Mouse (Mus musculus) CD8-positive naive resting alpha-beta T cell, adult 2 months (primary cell): ENCODE measurements around the gene Scamp2.

Source experiments
- DNase-seq, 2 experiments: peaks; one replicate each; pipeline ENCODE4 v3.0.0; 2022; ENCODE audit warnings: low read depth in 2 of 2, low spot score in 2 of 2

Scamp2 gene

GRCm38 (mm10) chr9:57593454-57594173 lies 32.9 kb downstream of the Scamp2 start:
- DNase-seq = no peak

DNA sequence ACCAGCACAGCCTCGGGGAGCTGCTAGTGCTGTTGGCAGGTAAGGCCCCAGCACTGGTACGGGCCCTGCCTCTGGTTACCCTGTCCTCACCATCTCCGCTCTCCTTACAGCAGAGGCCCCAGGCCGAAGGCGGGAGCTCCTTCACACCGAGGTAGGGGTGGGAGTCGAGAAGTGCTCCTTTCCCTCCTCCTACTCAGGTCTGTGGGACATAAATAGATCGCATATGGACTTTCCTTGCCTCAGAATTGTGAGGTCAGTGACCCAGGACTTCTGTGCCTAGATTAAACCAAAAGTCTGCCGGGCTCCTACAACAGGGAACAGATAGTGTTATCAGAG lies 33.4 kb downstream of the Scamp2 start:
- DNase-seq = no peak

- no peak for DNase-seq
Measured at GRCm38 (mm10) chr9:57597265-57597664, 36.5 kb downstream of the Scamp2 start.

DNA sequence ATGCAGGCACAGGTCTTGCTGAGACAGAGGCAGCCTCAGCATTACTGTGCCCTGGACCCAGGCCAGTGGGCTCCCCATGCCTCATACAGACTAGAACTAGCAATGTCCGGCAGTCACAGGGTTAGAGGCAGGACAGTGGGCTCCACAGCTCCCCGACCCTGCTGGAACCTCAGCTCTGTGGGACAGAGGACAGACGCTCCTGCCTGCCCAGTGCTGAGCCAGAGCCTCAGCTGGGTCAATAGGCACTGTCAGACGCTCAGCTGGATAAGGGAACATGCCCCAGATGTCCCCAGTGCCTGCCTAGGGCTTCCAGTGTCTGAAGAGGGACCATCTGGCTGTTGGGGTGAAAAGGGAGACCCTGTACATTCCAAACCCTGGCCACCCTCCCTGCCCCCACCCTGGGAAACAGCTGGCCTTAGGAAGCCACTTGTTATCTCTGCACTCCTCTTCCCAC lies 37.2 kb downstream of the Scamp2 start:
- no peak for DNase-seq

- no peak for DNase-seq
Measured at GRCm38 (mm10) chr9:57598851-57599563, 38.3 kb downstream of the Scamp2 start.

GRCm38 (mm10) chr9:57600620-57601352 lies 40.0 kb downstream of the Scamp2 start:
- DNase-seq = no peak

DNA sequence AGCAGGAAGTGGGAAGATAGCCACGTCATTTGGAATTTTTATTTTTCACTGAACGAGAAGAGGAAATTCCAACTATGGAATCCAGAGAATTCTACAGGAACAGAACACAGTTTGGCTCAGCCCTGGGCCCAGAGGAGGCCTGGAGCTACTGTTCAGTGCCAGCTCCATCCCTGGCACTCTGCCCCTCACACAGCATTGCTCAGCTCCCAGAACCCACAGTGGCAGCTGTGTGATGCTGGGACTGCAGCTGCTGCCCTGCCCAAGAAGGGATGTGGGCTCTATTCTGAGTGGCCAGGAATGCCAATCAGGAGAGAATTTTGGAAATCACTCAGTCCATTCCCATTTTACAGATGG lies 40.6 kb downstream of the Scamp2 start:
- DNase-seq = no peak

- DNase-seq = no peak
Measured at GRCm38 (mm10) chr9:57602098-57602497, 41.4 kb downstream of the Scamp2 start.

GRCm38 (mm10) chr9:57604875-57605274 lies 44.1 kb downstream of the Scamp2 start:
- no peak for DNase-seq

GRCm38 (mm10) chr9:57605503-57605902 lies 44.8 kb downstream of the Scamp2 start:
- DNase-seq = no peak

GRCm38 (mm10) chr9:57606139-57606851 lies 45.6 kb downstream of the Scamp2 start, which contains the start of gene Cplx3:
Gene Cplx3 (minus strand): TSS chr9:57606281.
- DNase-seq = peak in 1 of 2 experiments; percentile 14

GRCm38 (mm10) chr9:57609803-57610202 lies 49.1 kb downstream of the Scamp2 start:
- DNase-seq = no peak

GRCm38 (mm10) chr9:57610359-57610826 lies 49.6 kb downstream of the Scamp2 start:
- DNase-seq = no peak

GRCm38 (mm10) chr9:57612587-57612986 lies 51.8 kb downstream of the Scamp2 start:
- DNase-seq = no peak

GRCm38 (mm10) chr9:57613975-57614374 lies 53.2 kb downstream of the Scamp2 start:
- no peak for DNase-seq

- no peak for DNase-seq
Measured at GRCm38 (mm10) chr9:57614786-57615185, 54.0 kb downstream of the Scamp2 start.

GRCm38 (mm10) chr9:57617556-57618169 lies 56.9 kb downstream of the Scamp2 start:
- DNase-seq = no peak

DNA sequence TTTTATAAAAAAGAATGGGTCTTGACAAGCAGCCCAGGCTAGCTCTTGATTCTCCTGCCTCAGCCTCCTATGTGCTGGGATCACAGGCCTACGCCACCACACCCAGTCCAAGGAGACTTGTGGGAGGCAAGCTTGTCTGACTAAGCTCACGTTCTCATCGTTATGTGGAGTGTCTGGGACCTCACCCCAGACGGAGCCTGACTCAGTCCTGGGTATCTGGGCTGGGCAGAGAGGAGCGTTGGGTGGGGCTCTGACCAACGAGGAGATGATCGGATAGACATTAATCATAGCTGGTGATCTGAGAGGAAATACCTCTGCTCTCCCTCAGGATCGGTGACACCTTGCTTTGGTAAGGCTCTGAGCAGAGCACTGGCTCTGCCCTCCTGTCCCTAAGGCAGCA lies 58.1 kb downstream of the Scamp2 start:
- DNase-seq = no peak

DNA sequence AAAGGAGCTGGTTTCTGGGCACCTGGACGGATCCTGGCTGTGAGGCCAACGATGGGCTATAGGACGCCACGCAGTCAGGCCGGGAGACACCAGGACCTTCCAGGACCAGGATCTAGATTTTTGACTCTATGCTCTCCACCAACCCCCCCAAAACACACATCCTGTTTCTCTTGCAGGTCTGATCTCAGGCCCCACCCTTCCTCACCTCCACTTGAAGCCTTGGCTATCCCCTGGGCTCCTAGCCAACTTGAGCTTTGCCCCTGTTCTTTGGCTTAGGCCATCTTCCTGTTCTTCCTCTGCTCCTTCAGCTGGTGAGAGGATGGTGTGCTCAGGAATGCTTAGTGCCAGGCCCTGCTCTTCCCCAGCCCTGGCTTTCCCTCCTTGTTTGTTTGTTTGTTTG lies 59.9 kb downstream of the Scamp2 start, which contains the start of gene Lman1l:
Lman1l (minus strand) TSS at position 101 of the 400 bp plus-strand sequence.
- DNase-seq = no peak

DNA sequence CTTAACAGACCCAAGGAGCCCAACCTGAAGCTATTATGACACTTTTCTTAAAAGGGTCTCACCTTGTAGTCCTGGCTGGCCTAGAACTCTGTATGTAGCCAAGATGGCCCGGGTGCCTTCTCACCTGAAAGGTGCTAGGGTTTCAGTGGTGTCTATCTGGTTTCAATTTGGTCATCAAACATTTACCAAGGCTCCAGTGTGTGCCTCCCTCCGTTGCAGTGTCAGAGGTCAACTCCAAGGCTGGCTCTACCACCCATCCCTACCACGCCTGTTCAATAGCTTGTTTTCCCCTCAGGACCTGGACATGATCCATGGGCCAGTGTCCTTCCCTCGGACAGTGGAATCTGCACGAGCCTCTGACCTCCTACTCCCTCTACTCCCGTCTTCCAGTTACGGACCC lies 63.6 kb downstream of the Scamp2 start:
- DNase-seq = no peak
